Comparison of ENCODE assay signal across 1 mouse cellular context in the genomic region with DNA sequence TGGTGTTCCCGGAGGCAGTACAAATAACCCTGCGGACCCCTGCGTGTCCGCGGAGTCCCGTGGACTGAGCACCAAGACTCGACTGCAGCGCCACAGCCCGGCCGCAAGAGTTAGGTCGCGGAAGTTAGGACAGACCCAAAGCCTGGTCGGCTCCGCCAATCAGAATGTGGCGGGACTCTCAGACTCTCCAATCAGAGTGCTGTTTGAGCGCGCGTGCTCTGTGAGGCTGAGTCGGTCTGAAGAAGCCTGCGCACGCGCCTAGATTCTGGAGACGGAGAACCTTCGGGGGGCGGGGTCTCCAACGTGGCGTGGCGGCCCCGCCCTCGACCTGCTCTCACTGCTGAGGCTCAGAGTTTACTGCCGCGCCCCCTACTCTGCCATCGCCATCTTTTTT.
A peak's percentile ranks its signal among the peaks of the same experiment; 100 is the strongest.
TF ChIP-seq lines count a peak whose summit lies in the region.

Smim4 (minus strand) TSS at position 131 of the 394 bp plus-strand sequence.

TF ChIP-seq in CH12.LX, 34 proteins besides CTCF, POLR2A, EP300 and RAD21 (continued from another document):
- TF ChIP-seq NELFE (IDR thresholded peaks at IDR 0.05; ENCODE audit: low read depth, low read length) (peak; percentile 84), MYC (IDR thresholded peaks at IDR 0.05; ENCODE audit: low read depth, low read length) (peak; percentile 54; the same call in 1 of the 2 replicates), ZC3H11A (IDR thresholded peaks at IDR 0.05; ENCODE audit: low read depth, low read length) (no peak), MEF2A (IDR thresholded peaks at IDR 0.05; ENCODE audit: borderline replicate concordance, low read depth, low read length) (peak; percentile 3; the same call in 1 of the 2 replicates), CHD2 (IDR thresholded peaks at IDR 0.05; ENCODE audit: low read length) (peak; percentile 9; the same call in 1 of the 2 replicates), HCFC1 (IDR thresholded peaks at IDR 0.05; ENCODE audit: low read depth, low read length) (peak; percentile 67), SIN3A (IDR thresholded peaks at IDR 0.05; ENCODE audit: low read length) (peak; percentile 72; the same call in 1 of the 2 replicates), SMC3 (IDR thresholded peaks at IDR 0.05; ENCODE audit: low read depth, low read length) (no peak), KAT2A (IDR thresholded peaks at IDR 0.05; ENCODE audit: insufficient replicate concordance, low read length) (0 out of 2 replicates have a peak, but pooled peaks have one; percentile 32), USF2 (conservative IDR thresholded peaks at IDR 0.05; ENCODE audit: low read depth, low read length) (peak; percentile 41; the same call in 1 of the 2 replicates), ELF1 (IDR thresholded peaks at IDR 0.05; ENCODE audit: low read depth, low read length) (peak; percentile 96), ZMIZ1 (IDR thresholded peaks at IDR 0.05; ENCODE audit: low read depth, low read length) (peak; percentile 54), NRF1 (IDR thresholded peaks at IDR 0.05; ENCODE audit: low read depth, low read length) (peak; percentile 100), PAX5 (IDR thresholded peaks at IDR 0.05; ENCODE audit: low read length) (no peak), UBTF (IDR thresholded peaks at IDR 0.05; ENCODE audit: low read depth, low read length) (0 out of 2 replicates have a peak, but pooled peaks have one; percentile 43), CHD1 (IDR thresholded peaks at IDR 0.05; ENCODE audit: low read depth, low read length) (no peak), USF1 (IDR thresholded peaks at IDR 0.05; ENCODE audit: low read depth, low read length) (peak; percentile 63)
TF ChIP-seq in CH12.LX: peak in this region for 19.
